Mouse (Mus musculus): ENCODE data around the gene G430095P16Rik. TPM values are rescaled to one million over a fixed set of nuclear protein-coding genes. Genes with fewer than 3 reads are reported as not detected.

Gene G430095P16Rik
- polyA plus RNA-seq (2015; fragmentation: Nextera tagmentation; extraction: Ambion mirVana), result 4.8 and 6.3 TPM in 2 replicates

- peak within 1 kb of the TSS; percentile 87 for H3K27ac ChIP-seq (ENCODE audit: low read depth)
- DNase-seq (peak; percentile 89), ATAC-seq (peak; percentile 84)
- H3K27me3 ChIP-seq (ENCODE audit: insufficient read depth, low read length), result no peaks in the 10 kb centered on the region
- no peaks in the 10 kb centered on the region for H3K9me3 ChIP-seq (ENCODE audit: low read length)
- TF ChIP-seq CTCF (IDR thresholded peaks at IDR 0.05; ENCODE audit: low read depth) (peak; percentile 82), EP300 (IDR thresholded peaks at IDR 0.05; ENCODE audit: low read depth) (peak; percentile 48; the same call in 1 of the 2 replicates)
- 8% methylated on average over 10 of the region's 10 CpGs for WGBS (ENCODE audit: insufficient replicate concordance)
- peaks cover 7% of the 10 kb centered on the region for H3K36me3 ChIP-seq (replicated peaks; ENCODE audit: insufficient read depth, low read length)
- peak within 1 kb of the TSS; percentile 38 for H3K4me3 ChIP-seq (ENCODE audit: low read depth, low read length)
- peaks cover 58% of the 10 kb centered on the region for H3K4me1 ChIP-seq (ENCODE audit: insufficient read depth)
- H3K9ac ChIP-seq (replicated peaks), result peak within 1 kb of the TSS; percentile 56
- H3K4me2 ChIP-seq (ENCODE audit: low read depth, low read length), result peak within 1 kb of the TSS; percentile 75
These were observed at the start of gene G430095P16Rik for GRCm38 (mm10) chr8:84722850-84723570. G430095P16Rik (plus strand) TSS chr8:84723007.

- TF ChIP-seq EP300 (IDR thresholded peaks at IDR 0.05; ENCODE audit: low read depth) (no peak), CTCF (IDR thresholded peaks at IDR 0.05; ENCODE audit: low read depth) (no peak)
- no peak overlapping the region for H3K9ac ChIP-seq (replicated peaks)
- no peak overlapping the region for H3K4me3 ChIP-seq (ENCODE audit: low read depth, low read length)
- H3K27me3 ChIP-seq (ENCODE audit: insufficient read depth, low read length), result no peaks in the 10 kb centered on the region
- peaks cover 35% of the 10 kb centered on the region for H3K36me3 ChIP-seq (replicated peaks; ENCODE audit: insufficient read depth, low read length)
- WGBS (ENCODE audit: insufficient replicate concordance), result 84% methylated on average over 5 of the region's 5 CpGs
- no peak overlapping the region for H3K27ac ChIP-seq (ENCODE audit: low read depth)
- DNase-seq (no peak), ATAC-seq (no peak)
- H3K9me3 ChIP-seq (ENCODE audit: low read length), result no peaks in the 10 kb centered on the region
- H3K4me2 ChIP-seq (ENCODE audit: low read depth, low read length), result no peak overlapping the region
- no peaks in the 10 kb centered on the region for H3K4me1 ChIP-seq (ENCODE audit: insufficient read depth)
These were observed 45.5 kb upstream of the G430095P16Rik start for GRCm38 (mm10) chr8:84677305-84677704.

- Histone ChIP-seq H3K4me2 (ENCODE audit: low read depth, low read length) (no peak overlapping the region), H3K4me3 (ENCODE audit: low read depth, low read length) (no peak overlapping the region), H3K4me1 (ENCODE audit: insufficient read depth) (peaks cover 12% of the 10 kb centered on the region), H3K27ac (ENCODE audit: low read depth) (no peak overlapping the region), H3K36me3 (replicated peaks; ENCODE audit: insufficient read depth, low read length) (0 out of 2 replicates have a peak, but pooled peaks cover 12% of the 10 kb centered on the region), H3K9me3 (ENCODE audit: low read length) (no peaks in the 10 kb centered on the region), H3K9ac (replicated peaks) (no peak overlapping the region), H3K27me3 (ENCODE audit: insufficient read depth, low read length) (no peaks in the 10 kb centered on the region)
- DNase-seq (no peak), ATAC-seq (no peak)
- TF ChIP-seq EP300 (IDR thresholded peaks at IDR 0.05; ENCODE audit: low read depth) (no peak), CTCF (IDR thresholded peaks at IDR 0.05; ENCODE audit: low read depth) (no peak)
- 80% methylated on average over 2 of the region's 2 CpGs for WGBS (ENCODE audit: insufficient replicate concordance)
These were observed 41.3 kb upstream of the G430095P16Rik start for GRCm38 (mm10) chr8:84681476-84681875.

- H3K9me3 ChIP-seq (ENCODE audit: low read length), result no peaks in the 10 kb centered on the region
- no peak overlapping the region for H3K9ac ChIP-seq (replicated peaks)
- WGBS (ENCODE audit: insufficient replicate concordance), result 64% methylated on average over 2 of the region's 2 CpGs
- H3K27me3 ChIP-seq (ENCODE audit: insufficient read depth, low read length), result no peaks in the 10 kb centered on the region
- TF ChIP-seq CTCF (IDR thresholded peaks at IDR 0.05; ENCODE audit: low read depth) (no peak), EP300 (IDR thresholded peaks at IDR 0.05; ENCODE audit: low read depth) (no peak)
- H3K4me3 ChIP-seq (ENCODE audit: low read depth, low read length), result no peak overlapping the region
- 0 out of 2 replicates have a peak, but pooled peaks cover 12% of the 10 kb centered on the region for H3K36me3 ChIP-seq (replicated peaks; ENCODE audit: insufficient read depth, low read length)
- H3K4me1 ChIP-seq (ENCODE audit: insufficient read depth), result peaks cover 17% of the 10 kb centered on the region
- DNase-seq (no peak), ATAC-seq (no peak)
- no peak overlapping the region for H3K4me2 ChIP-seq (ENCODE audit: low read depth, low read length)
- H3K27ac ChIP-seq (ENCODE audit: low read depth), result no peak overlapping the region
These were observed 40.5 kb upstream of the G430095P16Rik start for GRCm38 (mm10) chr8:84682257-84682656.

- no peak for DNase-seq
- WGBS (ENCODE audit: insufficient replicate concordance), result 56% methylated on average over 3 of the region's 3 CpGs
- no peak overlapping the region for H3K9ac ChIP-seq (replicated peaks)
- TF ChIP-seq CTCF (IDR thresholded peaks at IDR 0.05; ENCODE audit: low read depth) (no peak), EP300 (IDR thresholded peaks at IDR 0.05; ENCODE audit: low read depth) (no peak)
- H3K27me3 ChIP-seq (ENCODE audit: insufficient read depth, low read length), result no peaks in the 10 kb centered on the region
- H3K4me1 ChIP-seq (ENCODE audit: insufficient read depth), result peaks cover 29% of the 10 kb centered on the region
- 0 out of 2 replicates have a peak, but pooled peaks cover 9% of the 10 kb centered on the region for H3K36me3 ChIP-seq (replicated peaks; ENCODE audit: insufficient read depth, low read length)
- no peaks in the 10 kb centered on the region for H3K9me3 ChIP-seq (ENCODE audit: low read length)
- ATAC-seq, result no peak
- no peak overlapping the region for H3K4me2 ChIP-seq (ENCODE audit: low read depth, low read length)
- H3K4me3 ChIP-seq (ENCODE audit: low read depth, low read length), result no peak overlapping the region
- H3K27ac ChIP-seq (ENCODE audit: low read depth), result no peak overlapping the region
These were observed 38.3 kb upstream of the G430095P16Rik start for GRCm38 (mm10) chr8:84684537-84684936.

GRCm38 (mm10) chr8:84686191-84687002, 36.4 kb upstream of the G430095P16Rik start, which contains the start of gene Trmt1:
Trmt1 (plus strand) TSS chr8:84686307.
- Histone ChIP-seq H3K9ac (replicated peaks) (peak within 1 kb of the TSS; percentile 93), H3K4me3 (ENCODE audit: low read depth, low read length) (peak within 1 kb of the TSS; percentile 91), H3K36me3 (replicated peaks; ENCODE audit: insufficient read depth, low read length) (peaks cover 12% of the 10 kb centered on the region), H3K27me3 (ENCODE audit: insufficient read depth, low read length) (no peaks in the 10 kb centered on the region), H3K4me1 (ENCODE audit: insufficient read depth) (peaks cover 38% of the 10 kb centered on the region), H3K4me2 (ENCODE audit: low read depth, low read length) (peak within 1 kb of the TSS; percentile 94), H3K9me3 (ENCODE audit: low read length) (no peaks in the 10 kb centered on the region), H3K27ac (ENCODE audit: low read depth) (peak within 1 kb of the TSS; percentile 89)
- 9% methylated on average over 19 of the region's 20 CpGs for WGBS (ENCODE audit: insufficient replicate concordance)
- ATAC-seq, result no peak
- TF ChIP-seq EP300 (IDR thresholded peaks at IDR 0.05; ENCODE audit: low read depth) (no peak), CTCF (IDR thresholded peaks at IDR 0.05; ENCODE audit: low read depth) (no peak)
- DNase-seq, result peak; percentile 58

Measured in liver, postnatal 0 days (tissue).